7 mouse cellular contexts compared by ENCODE assay signal in the genomic region with DNA sequence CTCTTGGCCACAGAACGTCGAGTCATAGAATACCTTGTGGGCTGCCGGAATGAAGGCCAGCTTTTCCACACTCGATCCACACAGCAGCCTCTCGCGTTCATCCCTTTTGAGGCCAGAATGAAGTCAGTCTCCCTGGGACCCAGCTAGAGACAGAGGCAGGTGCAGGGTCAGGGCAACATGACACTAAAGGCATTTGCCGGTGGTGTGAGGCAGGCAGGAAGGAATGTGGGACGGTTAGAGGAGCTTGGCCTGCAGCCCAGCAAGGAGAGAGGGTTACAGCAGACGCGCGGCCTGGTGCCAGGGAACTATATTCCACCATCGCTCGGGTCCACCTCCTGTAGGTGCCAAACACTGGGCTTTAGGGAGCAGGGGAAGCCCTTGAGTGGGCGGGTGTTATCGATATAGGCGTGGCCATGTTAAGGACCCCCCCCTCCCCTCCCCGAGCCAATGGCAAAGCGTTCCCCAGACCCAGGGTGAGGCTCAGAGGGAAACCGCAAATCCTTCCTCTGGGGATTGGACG. TPM values are rescaled to one million over a fixed set of nuclear protein-coding genes. Genes with fewer than 3 reads are reported as not detected.
A peak's percentile ranks its signal among the peaks of the same experiment; 100 is the strongest.
DNase-seq lines count a peak whose midpoint lies in the region; ATAC-seq and TF ChIP-seq lines count a peak whose summit lies in the region.

No protein-coding gene starts in this region.

- TF ChIP-seq EP300 in lung, postnatal 0 days (IDR thresholded peaks at IDR 0.05) = peak; percentile 71

- no peak overlapping the region for H3K9ac ChIP-seq in hindbrain, embryonic 16.5 days (ENCODE audit: low read depth, low read length)
- H3K9ac ChIP-seq in lung, postnatal 0 days (replicated peaks; ENCODE audit: low read depth) = no peak overlapping the region

- no peaks in the 10 kb centered on the region for H3K36me3 ChIP-seq in hindbrain, embryonic 16.5 days (ENCODE audit: control insufficient read depth, insufficient read depth, low read length)
- H3K36me3 ChIP-seq in lung, postnatal 0 days (ENCODE audit: insufficient read depth, low read length) = no peaks in the 10 kb centered on the region

- 14% methylated on average over 20 of the region's 20 CpGs for WGBS in hindbrain, embryonic 16.5 days
- WGBS in lung, postnatal 0 days = 9% methylated on average over 20 of the region's 20 CpGs

- H3K4me1 ChIP-seq in hindbrain, embryonic 16.5 days (ENCODE audit: control insufficient read depth, insufficient read depth, low read depth, low read length) = peaks cover 7% of the 10 kb centered on the region
- H3K4me1 ChIP-seq in lung, postnatal 0 days (ENCODE audit: insufficient read depth, low read depth, low read length) = no peaks in the 10 kb centered on the region

- H3K4me3 ChIP-seq in gastrocnemius, adult 2 months = peak overlapping the region; percentile 42
- H3K4me3 ChIP-seq in hindbrain, embryonic 16.5 days (ENCODE audit: low read length) = no peak overlapping the region
- H3K4me3 ChIP-seq in lung, postnatal 0 days (ENCODE audit: low read depth, low read length) = no peak overlapping the region

- H3K9me3 ChIP-seq in hindbrain, embryonic 16.5 days (ENCODE audit: control insufficient read depth, low read length) = no peaks in the 10 kb centered on the region
- no peaks in the 10 kb centered on the region for H3K9me3 ChIP-seq in lung, postnatal 0 days (ENCODE audit: low read length)

- no peak for ATAC-seq in hindbrain, embryonic 16.5 days
- ATAC-seq in lung, postnatal 0 days = peak; percentile 60

- peak; percentile 90 for DNase-seq in NIH3T3 (ENCODE audit: low read depth)
- peak; percentile 58 for DNase-seq in brain, adult 2 months (ENCODE audit: low read depth, low spot score)
- DNase-seq in gastrocnemius, adult 2 months = peak; percentile 92
- peak; percentile 87 for DNase-seq in lung, postnatal 0 days (ENCODE audit: low spot score)
- peak; percentile 50 for DNase-seq in testis, postnatal 14 days (ENCODE audit: low spot score)
- DNase-seq in spleen, adult 12 weeks (ENCODE audit: low spot score) = no peak

- no peak for TF ChIP-seq CTCF in gastrocnemius, adult 2 months (IDR thresholded peaks at IDR 0.05)
- no peak for TF ChIP-seq CTCF in lung, postnatal 0 days (IDR thresholded peaks at IDR 0.05)

- H3K4me2 ChIP-seq in hindbrain, embryonic 16.5 days (ENCODE audit: low read length) = 0 out of 2 replicates have a peak overlapping the region, but pooled peaks have one; percentile 4
- H3K4me2 ChIP-seq in lung, postnatal 0 days (replicated peaks; ENCODE audit: low read depth, low read length) = no peak overlapping the region

- intact Hi-C loops in gastrocnemius, adult 2 months (cut with DNase I) = loop anchor here (5.0 kb wide), 1 partner anchor 40 kb away; no protein-coding TSS in a partner anchor

- H3K27ac ChIP-seq in gastrocnemius, adult 2 months = peak overlapping the region; percentile 83
- H3K27ac ChIP-seq in hindbrain, embryonic 16.5 days (ENCODE audit: low read depth, low read length) = no peak overlapping the region
- peak overlapping the region; percentile 90 for H3K27ac ChIP-seq in lung, postnatal 0 days (ENCODE audit: low read length)

- H3K27me3 ChIP-seq in hindbrain, embryonic 16.5 days (replicated peaks; ENCODE audit: control insufficient read depth, insufficient read depth, low read length) = no peaks in the 10 kb centered on the region
- H3K27me3 ChIP-seq in lung, postnatal 0 days (replicated peaks; ENCODE audit: insufficient read depth, low read length) = no peaks in the 10 kb centered on the region

RNA-seq across cellular contexts. Expression of a gene that starts 11.3 kb away (rescaled TPM):
- total RNA-seq in gastrocnemius, adult 2 months (2021) = not detected
- not detected in 2 replicates for polyA plus RNA-seq in hindbrain, embryonic 16.5 days (2015; fragmentation: Nextera tagmentation; extraction: Ambion mirVana)
- not detected in 2 replicates for polyA plus RNA-seq in lung, postnatal 0 days (2015; fragmentation: Nextera tagmentation; extraction: Ambion mirVana)

RNA-seq across cellular contexts. Expression of a gene that starts 26.6 kb away (rescaled TPM):
- total RNA-seq in gastrocnemius, adult 2 months (2021) = 10 to 100 TPM; 32.0 to 36.7 TPM
- polyA plus RNA-seq in hindbrain, embryonic 16.5 days (2015; fragmentation: Nextera tagmentation; extraction: Ambion mirVana) = 5.0 and 8.0 TPM in 2 replicates
- polyA plus RNA-seq in lung, postnatal 0 days (2015; fragmentation: Nextera tagmentation; extraction: Ambion mirVana) = 202 and 215 TPM in 2 replicates

RNA-seq across cellular contexts. Expression of a gene that starts 51.0 kb away (rescaled TPM):
- 10 to 100 TPM; 17.1 to 22.9 TPM for total RNA-seq in gastrocnemius, adult 2 months (2021)
- polyA plus RNA-seq in hindbrain, embryonic 16.5 days (2015; fragmentation: Nextera tagmentation; extraction: Ambion mirVana) = 31.2 and 34.0 TPM in 2 replicates
- polyA plus RNA-seq in lung, postnatal 0 days (2015; fragmentation: Nextera tagmentation; extraction: Ambion mirVana) = 45.1 and 48.3 TPM in 2 replicates

RNA-seq across cellular contexts. Expression of a gene that starts 53.6 kb away (rescaled TPM):
- under 1 TPM in 1 of 2 experiments, not detected in 1; 0.11 TPM for total RNA-seq in gastrocnemius, adult 2 months (2021)
- polyA plus RNA-seq in hindbrain, embryonic 16.5 days (2015; fragmentation: Nextera tagmentation; extraction: Ambion mirVana) = 1.1 and 1.4 TPM in 2 replicates
- polyA plus RNA-seq in lung, postnatal 0 days (2015; fragmentation: Nextera tagmentation; extraction: Ambion mirVana) = 0.31 and 0.38 TPM in 2 replicates

Comparison
In these comparisons a context has a peak if more than half of its experiments do, and no peak if none do; other contexts are left out.
1. RNA of a gene that starts 26.6 kb away (polyA plus RNA-seq): 202 to 215 TPM in lung, postnatal 0 days; 5.0 to 8.0 TPM in hindbrain, embryonic 16.5 days; every median in the first group is over 10 times any median in the second.